Mouse (Mus musculus) central nervous system, embryonic 11.5 days (tissue): ENCODE measurements around the gene Mgat5b. TPM values are rescaled to one million over a fixed set of nuclear protein-coding genes. Genes with fewer than 3 reads are reported as not detected.

ENCODE experiments used
- polyA plus RNA-seq: library from polyadenylated mRNA; depleted of rRNA; stranded (reverse); fragments of >200 nt; gene quantifications from 2 replicates; pipeline ENCODE4 v1.2.3, GENCODE M21; 2012; rRNA removed

Mgat5b gene
- 20.5 and 21.7 TPM in 2 replicates for polyA plus RNA-seq

DNA sequence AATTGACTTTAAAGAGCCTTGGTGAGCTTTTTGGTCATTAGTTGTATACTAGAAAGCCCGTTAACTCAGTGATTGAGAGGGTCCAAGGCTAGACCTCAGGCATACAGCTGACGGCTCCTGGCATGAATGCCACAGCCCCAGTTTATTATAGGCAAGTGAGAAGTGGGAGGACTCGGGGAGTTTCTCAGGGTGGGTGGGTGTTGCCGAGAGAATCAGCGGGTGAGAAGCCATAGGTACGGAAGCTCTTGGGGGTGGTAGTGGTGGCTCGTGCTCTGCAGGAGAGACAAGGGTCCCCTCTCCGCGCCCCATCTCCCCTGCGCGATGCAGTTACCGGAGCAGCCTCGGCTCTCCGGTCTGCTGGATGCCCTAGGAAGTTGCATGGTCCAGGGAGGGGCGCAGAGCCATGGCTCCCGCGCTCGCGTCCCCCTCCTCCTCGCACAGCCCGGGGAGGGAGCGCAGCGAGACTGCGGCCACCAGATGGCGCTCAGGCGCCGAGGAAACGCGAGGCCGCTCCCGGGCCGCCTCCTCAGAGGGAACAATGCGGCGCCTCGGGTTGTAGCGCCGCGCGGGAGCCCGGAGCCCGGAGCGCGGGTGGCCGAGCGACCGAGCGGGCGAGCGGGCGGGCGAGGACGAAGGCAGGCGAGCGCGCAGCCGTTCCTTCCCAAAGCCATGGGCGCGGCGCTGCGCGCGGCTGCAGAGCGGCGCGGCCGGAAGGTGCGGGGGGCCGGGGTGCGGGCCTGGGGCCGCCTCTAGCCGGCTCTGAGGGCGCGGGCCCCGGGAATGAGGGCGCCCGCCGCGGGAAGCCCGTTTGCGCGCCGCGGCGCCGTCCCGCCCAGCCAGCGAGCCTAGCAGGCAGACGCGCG, at the start of gene Mgat5b:
Mgat5b (plus strand) TSS at position 541 of the 863 bp plus-strand sequence.

Other genes with a start within 250 kb of the Mgat5b start
- not detected in 2 replicates for gene St6galnac1, start 143.4 kb upstream of the Mgat5b start, polyA plus RNA-seq
- gene Mxra7, start 90.8 kb upstream of the Mgat5b start, polyA plus RNA-seq: 32.4 and 66.0 TPM in 2 replicates
- 28.8 and 42.8 TPM in 2 replicates for gene Mettl23, start 75.6 kb upstream of the Mgat5b start, polyA plus RNA-seq
- gene Jmjd6, start 75.4 kb upstream of the Mgat5b start, polyA plus RNA-seq: 52.1 and 68.8 TPM in 2 replicates
- gene Mfsd11, start 66.4 kb upstream of the Mgat5b start, polyA plus RNA-seq: 21.2 and 25.2 TPM in 2 replicates
- 737 and 742 TPM in 2 replicates for gene Srsf2, start 65.8 kb upstream of the Mgat5b start, polyA plus RNA-seq
- 45.8 and 56.2 TPM in 2 replicates for gene Sec14l1, start 196.3 kb downstream of the Mgat5b start, polyA plus RNA-seq